Mouse (Mus musculus) heart, embryonic 13.5 days (tissue): Measurements from ENCODE around the gene Pik3cd. TPM values are rescaled to one million over a fixed set of nuclear protein-coding genes. Genes with fewer than 3 reads are reported as not detected.

Source experiments
- ATAC-seq: fragments of 200-750 bp; cut with Nextera tagmentation; 2 replicates; pipeline ENCODE4 v1.8.0; 2017; ENCODE audit warnings: moderate TSS enrichment; ENCODE audit not compliant: insufficient number of reproducible peaks, low FRiP score, low TSS enrichment; ENCODE audit errors: extremely low read depth
- H3K27ac ChIP-seq: fragments of 300-500 bp; sonication (generic); replicated peaks from 2 replicates; pipeline ENCODE4 v1.5.1; 2015; ENCODE audit warnings: moderate library complexity, mild to moderate bottlenecking, inconsistent platforms
- H3K27me3 ChIP-seq: fragments of 300-500 bp; sonication (generic); replicated peaks from 2 replicates; pipeline ENCODE4 v1.6.1; 2015; ENCODE audit warnings: mild to moderate bottlenecking, inconsistent platforms
- H3K36me3 ChIP-seq: fragments of 300-500 bp; sonication (generic); 2 replicates; pipeline ENCODE4 v1.6.1; 2015; ENCODE audit warnings: mild to moderate bottlenecking, inconsistent platforms
- H3K4me1 ChIP-seq: fragments of 300-500 bp; sonication (generic); 2 replicates; pipeline ENCODE4 v1.6.1; 2015; ENCODE audit warnings: inconsistent platforms
- H3K4me2 ChIP-seq: fragments of 300-500 bp; sonication (generic); 2 replicates; pipeline ENCODE4 v1.6.1; 2015; ENCODE audit warnings: inconsistent platforms, mild to moderate bottlenecking, moderate library complexity
- H3K4me3 ChIP-seq: fragments of 300-500 bp; sonication (generic); 2 replicates; pipeline ENCODE4 v1.5.1; 2015; ENCODE audit warnings: moderate library complexity, mild to moderate bottlenecking, inconsistent platforms
- H3K9ac ChIP-seq: fragments of 300-500 bp; sonication (generic); 2 replicates; pipeline ENCODE4 v1.6.1; 2015; ENCODE audit warnings: inconsistent platforms, mild to moderate bottlenecking, moderate library complexity
- H3K9me3 ChIP-seq: fragments of 300-500 bp; sonication (generic); 2 replicates; pipeline ENCODE4 v1.6.1; 2016; ENCODE audit warnings: inconsistent platforms
- WGBS: fragments of 180-500 bp; shearing (Covaris S2); methylation state at CpG from one replicate; pipeline ENCODE4 v1.1.7; 2015; ENCODE audit warnings: mixed read lengths; 5-methylcytosine and 5-hydroxymethylcytosine counted together
- polyA plus RNA-seq: library from polyadenylated mRNA; unstranded; fragments of >200 nt; fragmentation: Nextera tagmentation; extraction: Ambion mirVana; gene quantifications from 2 replicates; pipeline ENCODE4 v1.2.1, GENCODE M21; 2015

Pik3cd gene
- polyA plus RNA-seq, 1 experiment from 2014 or later, result 3.0 TPM

DNA sequence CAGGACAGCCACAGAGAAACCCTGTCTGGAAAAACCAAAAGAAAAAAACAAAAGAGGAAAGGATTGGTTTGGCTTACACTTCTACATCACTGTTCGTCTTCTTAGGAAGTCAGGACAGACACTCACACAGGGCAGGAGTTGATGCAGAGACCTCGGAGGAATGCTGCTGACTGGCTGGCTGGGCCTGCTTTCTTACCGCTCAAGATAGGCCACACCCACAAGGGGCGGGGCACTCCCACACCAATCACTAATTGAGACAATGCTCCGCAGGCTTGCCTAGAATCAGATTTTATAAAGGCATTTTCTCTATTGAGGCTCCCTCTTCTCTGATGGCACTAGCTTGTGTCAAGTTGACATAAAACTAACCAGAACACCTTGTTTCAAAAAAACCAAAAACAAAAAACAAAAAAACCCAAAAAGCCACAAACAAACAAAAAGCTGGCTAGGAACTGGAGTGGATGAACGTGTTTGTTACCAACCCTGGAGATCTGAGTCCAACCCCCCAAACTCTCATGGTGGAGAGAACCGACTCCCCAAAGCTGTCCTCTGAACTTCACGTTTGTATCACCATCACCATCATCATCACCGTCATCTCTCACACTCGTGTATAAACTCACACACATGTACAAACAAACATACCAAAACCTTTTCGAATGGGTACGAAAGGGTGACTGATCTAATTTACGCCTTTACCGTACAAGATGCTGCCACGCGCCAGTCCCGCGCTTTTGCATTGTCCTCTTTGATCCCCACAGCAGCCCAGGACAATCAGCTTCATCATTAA is 753 bp downstream of the Pik3cd start:
- no peaks in the 10 kb centered on the region for H3K36me3 ChIP-seq
- no peak overlapping the region for H3K9ac ChIP-seq
- no peak for ATAC-seq
- H3K4me2 ChIP-seq, result no peak overlapping the region
- H3K4me1 ChIP-seq, result peaks cover 26% of the 10 kb centered on the region
- peaks cover 46% of the 10 kb centered on the region for H3K27me3 ChIP-seq
- H3K9me3 ChIP-seq, result no peaks in the 10 kb centered on the region
- no peak overlapping the region for H3K27ac ChIP-seq
- no peak overlapping the region for H3K4me3 ChIP-seq
- 64% methylated on average over 18 of the region's 18 CpGs for WGBS

DNA sequence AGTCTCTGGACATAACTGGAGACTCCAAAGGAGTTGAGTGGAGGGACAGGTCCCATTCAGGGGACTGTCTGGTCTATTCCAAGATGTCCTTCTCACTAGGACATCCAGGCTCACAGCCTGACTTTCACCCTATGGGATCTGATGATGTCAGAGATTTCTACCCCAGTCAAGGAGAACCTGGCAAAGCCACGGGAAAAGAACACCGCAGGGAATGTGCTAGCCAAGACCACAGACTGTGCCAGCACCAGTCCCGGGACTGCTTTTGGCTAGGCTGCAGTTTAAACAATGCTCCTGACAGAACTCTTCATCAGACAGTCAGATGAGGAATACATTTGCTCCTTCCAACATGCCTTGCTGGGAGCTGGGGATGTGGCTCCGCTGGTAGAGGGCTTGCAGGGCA is 2.4 kb downstream of the Pik3cd start:
- no peak for ATAC-seq
- Histone ChIP-seq H3K9ac (no peak overlapping the region), H3K4me2 (no peak overlapping the region), H3K27ac (no peak overlapping the region), H3K9me3 (no peaks in the 10 kb centered on the region), H3K4me3 (no peak overlapping the region), H3K36me3 (no peaks in the 10 kb centered on the region), H3K4me1 (peaks cover 31% of the 10 kb centered on the region), H3K27me3 (peaks cover 46% of the 10 kb centered on the region)
- WGBS, result 77% methylated on average over 4 of the region's 4 CpGs

DNA sequence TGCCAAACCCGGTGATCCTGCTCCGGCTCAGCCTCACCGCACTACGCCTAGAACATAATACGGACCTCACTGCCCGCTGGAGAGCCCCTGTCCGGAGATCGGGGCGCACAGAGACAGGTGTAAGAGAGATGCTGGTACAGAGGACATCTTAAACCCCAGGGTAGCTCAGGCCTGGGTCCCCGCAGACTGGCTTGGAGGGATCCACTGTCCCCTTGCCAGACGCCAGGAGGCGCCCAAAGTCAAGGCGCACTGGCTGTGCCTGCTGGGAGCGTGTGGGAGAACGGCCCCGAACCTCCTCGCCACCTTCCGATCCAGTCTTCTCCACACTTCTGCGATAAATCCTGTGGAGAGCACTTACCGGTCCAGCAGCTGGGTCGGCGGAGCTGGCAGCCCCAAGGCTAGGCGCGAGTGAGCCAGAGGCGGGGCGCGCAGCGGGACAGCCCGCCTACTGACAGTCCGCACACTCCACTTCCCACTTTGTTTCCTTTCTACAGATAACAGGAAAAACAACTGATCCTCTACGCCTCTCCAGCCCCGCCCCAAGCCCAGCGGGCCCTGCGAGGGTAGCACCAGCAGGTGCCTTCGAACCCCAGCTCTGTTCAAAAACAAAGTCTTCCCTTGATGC is 4.1 kb downstream of the Pik3cd start:
- Histone ChIP-seq H3K9ac (peak overlapping the region; percentile 79), H3K27ac (no peak overlapping the region), H3K27me3 (peaks cover 46% of the 10 kb centered on the region), H3K4me2 (peak overlapping the region; percentile 87), H3K4me1 (peaks cover 31% of the 10 kb centered on the region), H3K9me3 (no peaks in the 10 kb centered on the region), H3K4me3 (peak overlapping the region; percentile 60), H3K36me3 (no peaks in the 10 kb centered on the region)
- WGBS, result under 1% methylated on average over 35 of the region's 35 CpGs
- ATAC-seq, result no peak

DNA sequence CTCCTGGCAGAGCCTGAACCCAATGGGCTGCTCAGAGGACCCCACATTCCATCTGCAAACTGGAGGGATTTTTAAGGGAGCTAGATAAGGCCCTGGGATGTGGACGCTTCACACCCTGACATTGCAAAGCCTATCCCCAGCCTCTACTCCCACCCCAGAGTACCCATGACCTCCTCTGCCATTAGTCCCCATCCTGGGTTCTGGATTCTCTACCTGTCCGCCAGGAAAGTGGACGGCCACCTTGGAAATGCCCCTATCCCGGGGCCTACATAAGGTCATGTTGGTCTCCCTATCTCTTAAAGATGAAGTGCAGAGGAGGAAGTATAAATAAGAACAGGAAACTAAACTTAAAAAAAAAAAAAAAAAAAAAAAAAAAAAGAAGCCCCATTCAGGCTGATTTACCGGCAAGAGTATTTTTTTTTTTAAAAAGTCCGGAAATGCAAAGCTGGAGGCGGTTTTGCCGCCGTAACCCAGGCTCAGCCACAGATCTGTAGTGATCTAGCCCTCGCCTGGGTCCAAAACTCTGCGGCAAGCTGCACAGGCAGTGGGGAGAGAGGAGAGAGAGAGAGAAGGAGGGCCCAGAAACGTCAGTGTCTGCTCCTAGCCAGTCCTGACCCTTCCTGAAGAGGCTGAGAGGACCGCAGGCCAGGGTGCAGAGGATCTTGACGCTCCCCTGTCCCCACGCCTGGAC is 4.7 kb downstream of the Pik3cd start:
- no peak for ATAC-seq
- Histone ChIP-seq H3K9me3 (no peaks in the 10 kb centered on the region), H3K36me3 (no peaks in the 10 kb centered on the region), H3K4me1 (peaks cover 28% of the 10 kb centered on the region), H3K27me3 (peaks cover 46% of the 10 kb centered on the region), H3K4me3 (peak overlapping the region; percentile 60), H3K9ac (peak overlapping the region; percentile 79), H3K27ac (no peak overlapping the region), H3K4me2 (peak overlapping the region; percentile 87)
- WGBS, result 17% methylated on average over 15 of the region's 15 CpGs

DNA sequence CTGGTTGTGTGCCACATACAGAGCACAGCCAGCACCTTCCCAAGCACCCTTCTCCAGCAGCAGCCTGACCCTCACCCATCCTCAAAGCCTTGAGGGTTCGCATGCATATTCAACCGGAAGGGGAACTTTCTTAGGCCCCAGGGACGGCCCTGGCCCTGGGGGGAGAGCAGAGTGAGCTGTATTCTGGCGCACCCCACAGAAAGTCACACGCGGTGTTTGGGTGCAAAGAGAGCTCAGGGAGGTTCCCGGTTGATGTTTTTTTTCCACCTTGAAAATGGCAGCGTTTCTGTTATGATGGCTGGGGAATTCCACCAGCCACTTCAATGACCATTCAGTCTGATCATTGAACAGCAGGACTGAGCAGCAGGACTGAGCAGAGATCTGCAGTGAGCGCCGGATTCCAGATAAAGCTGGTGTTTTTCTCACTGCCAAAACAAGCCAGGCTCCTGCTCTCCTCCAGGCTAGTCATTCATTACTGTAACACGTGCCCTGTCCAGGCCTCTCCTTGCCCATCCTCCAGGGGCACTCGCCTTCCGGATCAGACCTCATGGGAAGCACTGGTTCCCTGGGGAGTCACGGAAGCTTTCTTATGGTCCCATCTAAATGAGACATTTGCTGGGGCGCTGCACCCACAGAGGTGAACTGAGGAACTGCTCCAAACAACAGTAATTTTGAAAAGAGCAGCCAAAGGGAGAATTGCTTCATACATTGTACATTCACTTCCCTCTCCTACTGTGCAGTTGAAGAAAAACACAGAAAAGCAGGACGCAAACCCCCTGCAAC is 6.0 kb downstream of the Pik3cd start:
- WGBS, result 27% methylated on average over 16 of the region's 16 CpGs
- no peak for ATAC-seq
- Histone ChIP-seq H3K4me1 (peaks cover 28% of the 10 kb centered on the region), H3K4me2 (peak overlapping the region; percentile 34), H3K9me3 (no peaks in the 10 kb centered on the region), H3K27me3 (peaks cover 46% of the 10 kb centered on the region), H3K4me3 (no peak overlapping the region), H3K27ac (no peak overlapping the region), H3K9ac (peak overlapping the region; percentile 28; the same call in 1 of the 2 replicates), H3K36me3 (no peaks in the 10 kb centered on the region)

DNA sequence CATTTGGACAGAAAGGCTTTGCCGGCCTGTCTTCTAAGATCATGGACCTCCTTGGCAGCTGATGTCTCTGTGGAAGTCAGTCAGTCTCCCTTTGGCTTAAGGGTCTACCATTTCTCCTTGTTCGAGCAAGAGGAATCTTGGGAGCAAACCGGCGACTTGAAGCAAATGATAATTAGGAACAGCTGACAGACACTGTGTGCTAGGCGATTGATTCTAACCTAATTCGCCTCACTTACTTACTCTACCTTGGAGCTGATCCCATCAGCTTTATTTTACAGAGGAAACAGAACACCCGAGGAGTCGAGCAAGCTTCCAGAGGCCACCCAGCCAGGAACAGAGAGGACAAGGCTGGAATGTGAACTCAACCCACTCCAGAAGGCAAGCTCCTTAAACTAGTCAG is 11.0 kb downstream of the Pik3cd start:
- H3K27me3 ChIP-seq, result peaks cover 3% of the 10 kb centered on the region; the same call in 1 of the 2 replicates
- H3K27ac ChIP-seq, result peak overlapping the region; percentile 53; the same call in 1 of the 2 replicates
- H3K4me1 ChIP-seq, result peaks cover 23% of the 10 kb centered on the region
- H3K9me3 ChIP-seq, result no peaks in the 10 kb centered on the region
- no peak overlapping the region for H3K4me2 ChIP-seq
- H3K9ac ChIP-seq, result no peak overlapping the region
- WGBS, result 66% methylated on average over 8 of the region's 8 CpGs
- ATAC-seq, result no peak
- H3K36me3 ChIP-seq, result no peaks in the 10 kb centered on the region
- no peak overlapping the region for H3K4me3 ChIP-seq

DNA sequence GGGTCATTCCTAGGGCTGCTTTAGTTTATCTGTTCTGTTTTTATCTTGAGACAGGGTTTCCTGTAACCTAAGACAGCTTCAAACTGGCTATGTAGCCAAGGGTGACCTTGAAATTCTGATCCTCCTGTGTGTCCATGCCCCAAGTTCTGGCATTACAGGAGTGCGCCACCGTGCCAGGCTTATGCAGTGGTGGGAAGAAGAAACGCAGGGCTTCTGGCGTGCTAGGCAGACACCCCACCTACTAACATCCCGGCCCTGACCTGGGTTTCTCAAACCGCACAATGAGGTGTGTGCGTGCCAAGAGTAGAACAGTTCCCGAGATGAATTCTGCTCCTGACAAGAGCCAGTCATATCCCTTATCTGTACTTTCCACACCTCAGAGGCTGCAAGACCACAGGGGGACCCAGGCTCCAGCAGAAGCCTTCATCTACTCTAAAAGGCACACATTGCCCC is 11.5 kb downstream of the Pik3cd start:
- Histone ChIP-seq H3K36me3 (no peaks in the 10 kb centered on the region), H3K9ac (no peak overlapping the region), H3K4me1 (peaks cover 18% of the 10 kb centered on the region), H3K27me3 (peaks cover 6% of the 10 kb centered on the region; the same call in 1 of the 2 replicates), H3K9me3 (no peaks in the 10 kb centered on the region), H3K4me3 (no peak overlapping the region), H3K4me2 (no peak overlapping the region), H3K27ac (peak overlapping the region; percentile 53; the same call in 1 of the 2 replicates)
- no peak for ATAC-seq
- 26% methylated on average over 8 of the region's 8 CpGs for WGBS

DNA sequence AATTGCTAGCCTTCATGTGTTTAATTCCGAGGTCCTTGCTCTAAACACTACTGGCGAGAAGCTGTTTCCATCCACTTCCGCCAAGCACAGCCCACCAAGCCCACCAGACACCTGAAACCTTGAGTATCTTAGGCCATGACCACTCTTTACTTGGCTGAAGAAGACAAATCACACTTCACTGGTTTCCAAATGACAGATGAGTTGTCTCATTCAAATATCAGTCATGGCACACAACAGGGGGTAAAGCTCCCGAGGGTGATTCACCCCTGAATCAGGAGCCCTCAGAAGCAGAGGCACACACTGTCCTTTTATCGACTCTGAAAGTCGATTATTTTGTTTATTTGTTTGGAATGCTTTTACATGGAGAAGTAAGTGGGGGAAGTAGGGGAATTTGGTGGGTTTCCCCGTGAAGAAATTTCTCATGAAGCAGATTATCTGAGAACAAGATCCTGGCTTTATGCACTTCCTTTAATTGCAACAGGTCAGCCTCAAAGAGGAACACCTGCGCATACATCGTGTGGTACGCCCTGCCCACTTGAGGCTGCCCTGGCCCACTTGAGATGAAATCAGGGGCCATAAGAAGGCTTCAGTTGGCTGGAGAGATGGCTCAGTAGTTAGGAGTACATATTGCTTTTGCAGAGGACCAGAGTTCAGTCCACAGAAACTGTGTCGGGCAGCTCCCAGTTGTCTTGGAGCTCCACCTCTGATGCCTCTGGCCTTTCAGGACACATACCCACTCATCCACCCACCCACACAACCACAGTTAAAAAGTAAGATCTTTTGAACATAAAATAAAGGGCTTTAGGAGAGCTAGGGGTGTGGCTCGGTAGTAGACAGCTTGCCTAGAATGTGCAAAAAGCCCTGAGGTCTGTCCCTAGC is 12.3 kb downstream of the Pik3cd start:
- ATAC-seq, result no peak

DNA sequence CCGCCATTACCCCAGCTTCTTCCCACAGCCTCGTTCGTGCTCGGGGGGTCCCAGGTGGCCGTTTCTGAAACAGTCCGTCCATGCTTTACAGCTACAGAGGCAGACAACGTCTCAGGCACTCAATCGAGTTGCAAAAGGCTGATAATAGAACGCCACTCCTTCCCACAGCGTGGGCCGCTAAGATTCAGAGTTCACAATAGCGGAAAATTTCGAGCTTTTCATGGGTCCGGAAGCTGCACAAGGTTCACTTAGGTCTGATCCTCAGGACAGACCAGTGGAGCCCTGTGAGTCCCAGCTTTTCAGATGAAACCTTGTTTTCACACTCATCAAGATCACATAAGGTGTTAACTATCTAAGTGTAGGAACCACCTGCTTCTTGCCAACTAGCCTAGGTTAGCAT is 13.5 kb downstream of the Pik3cd start:
- H3K36me3 ChIP-seq, result no peaks in the 10 kb centered on the region
- no peak overlapping the region for H3K9ac ChIP-seq
- 78% methylated on average over 14 of the region's 14 CpGs for WGBS
- H3K9me3 ChIP-seq, result no peaks in the 10 kb centered on the region
- no peak for ATAC-seq
- H3K4me2 ChIP-seq, result no peak overlapping the region
- peaks cover 17% of the 10 kb centered on the region for H3K4me1 ChIP-seq
- H3K4me3 ChIP-seq, result no peak overlapping the region
- peaks cover 18% of the 10 kb centered on the region; the same call in 1 of the 2 replicates for H3K27me3 ChIP-seq
- no peak overlapping the region for H3K27ac ChIP-seq

More for the DNA sequence above, 12.3 kb downstream of the Pik3cd start:
- WGBS, result 74% methylated on average over 12 of the region's 12 CpGs
- Histone ChIP-seq H3K27me3 (peaks cover 9% of the 10 kb centered on the region; the same call in 1 of the 2 replicates), H3K36me3 (no peaks in the 10 kb centered on the region), H3K27ac (0 out of 2 replicates have a peak overlapping the region, but pooled peaks have one; percentile 53), H3K9me3 (no peaks in the 10 kb centered on the region), H3K4me3 (no peak overlapping the region), H3K9ac (no peak overlapping the region), H3K4me1 (peaks cover 17% of the 10 kb centered on the region), H3K4me2 (no peak overlapping the region)
